Mouse (Mus musculus) kidney, postnatal 25 days (tissue): ENCODE measurements around the gene Sh3rf3.
"Not testable (repeated sequence)": the region's sequence is repeated elsewhere in the genome, so short reads cannot be mapped to it uniquely, and the experiment has no call there.

Experiments
- DNase-seq, 2 experiments: peaks; one replicate each; pipeline ENCODE4 v3.0.0; 2021; ENCODE audit warnings: mixed read lengths in 2 of 2

Sh3rf3 gene

DNA sequence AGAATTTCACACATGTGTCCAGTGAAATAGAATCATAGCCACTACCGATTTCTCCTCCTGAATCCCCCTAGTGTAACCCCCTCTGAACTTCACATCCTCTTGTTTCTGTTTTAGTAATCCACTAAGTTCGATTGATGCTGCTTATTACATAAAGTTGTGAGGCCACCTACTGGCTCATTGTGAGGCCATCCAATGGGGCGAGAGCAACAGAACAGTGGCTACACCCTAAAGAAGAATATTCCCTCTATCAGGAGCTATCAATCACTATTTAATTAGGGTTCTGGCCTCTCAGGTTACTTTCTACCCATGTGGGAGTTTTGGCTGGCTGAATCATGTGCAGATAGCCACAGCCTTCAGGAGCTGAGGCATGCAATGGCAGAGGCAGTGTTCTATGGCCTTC is 182.0 kb downstream of the Sh3rf3 start:
- no peak for DNase-seq

DNA sequence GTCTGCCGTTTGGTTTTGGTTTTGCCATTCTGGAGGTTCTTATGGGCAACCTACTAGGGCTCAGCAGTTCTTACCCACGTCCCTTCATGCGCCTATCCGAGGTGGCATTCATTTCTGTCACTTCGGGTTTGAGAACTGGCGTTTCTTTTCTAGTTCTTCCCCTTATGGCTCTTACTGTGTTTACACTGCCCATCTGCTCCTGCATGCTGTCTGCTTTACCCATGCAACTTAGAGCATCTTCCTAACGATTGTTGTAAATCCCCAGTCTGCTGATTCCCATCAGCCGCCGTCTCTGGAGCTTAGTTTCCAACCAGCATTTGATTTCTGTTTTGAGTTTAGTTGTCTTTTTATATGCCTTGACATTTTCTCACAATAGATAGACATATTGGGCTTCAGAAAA is 189.2 kb downstream of the Sh3rf3 start:
- no peak for DNase-seq

DNA sequence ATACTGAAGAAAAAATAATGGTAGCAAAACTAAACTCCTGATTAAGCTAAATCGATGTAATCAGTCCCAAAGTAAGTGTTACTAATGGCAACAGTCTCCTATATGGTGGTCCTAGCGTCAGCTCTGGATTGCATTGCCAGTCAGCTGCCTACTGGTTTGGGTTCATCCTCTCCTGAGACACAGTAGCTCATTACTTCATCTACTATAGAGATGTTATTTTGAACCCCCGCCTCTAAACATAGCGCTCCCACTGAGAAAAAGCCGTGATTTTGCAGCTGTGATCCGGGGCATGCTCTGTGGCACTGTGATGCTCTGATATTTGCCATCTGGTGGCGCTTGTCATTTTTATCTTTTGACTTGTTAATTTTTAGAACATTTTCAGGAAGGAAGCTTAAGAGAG is 198.3 kb downstream of the Sh3rf3 start:
- no peak for DNase-seq

DNA sequence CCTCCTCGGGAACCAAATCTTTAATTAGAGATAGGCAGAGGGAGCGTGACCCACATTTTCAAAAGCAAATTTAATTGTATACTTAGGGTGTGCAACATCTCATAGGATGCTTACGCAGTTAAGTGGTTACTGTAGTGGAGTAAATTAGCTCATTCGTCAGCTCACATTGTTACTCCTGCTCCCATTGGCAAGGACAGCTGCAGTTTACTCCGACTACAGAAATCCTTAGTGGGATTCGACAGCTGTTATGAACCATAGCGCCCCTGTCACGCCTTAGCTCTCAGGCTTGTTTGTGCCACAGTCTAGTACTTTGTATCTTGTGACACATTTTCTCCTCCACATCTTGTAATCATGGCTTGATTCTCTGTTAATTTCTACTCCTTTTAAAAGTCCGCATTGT is 200.5 kb downstream of the Sh3rf3 start:
- DNase-seq = no peak

DNA sequence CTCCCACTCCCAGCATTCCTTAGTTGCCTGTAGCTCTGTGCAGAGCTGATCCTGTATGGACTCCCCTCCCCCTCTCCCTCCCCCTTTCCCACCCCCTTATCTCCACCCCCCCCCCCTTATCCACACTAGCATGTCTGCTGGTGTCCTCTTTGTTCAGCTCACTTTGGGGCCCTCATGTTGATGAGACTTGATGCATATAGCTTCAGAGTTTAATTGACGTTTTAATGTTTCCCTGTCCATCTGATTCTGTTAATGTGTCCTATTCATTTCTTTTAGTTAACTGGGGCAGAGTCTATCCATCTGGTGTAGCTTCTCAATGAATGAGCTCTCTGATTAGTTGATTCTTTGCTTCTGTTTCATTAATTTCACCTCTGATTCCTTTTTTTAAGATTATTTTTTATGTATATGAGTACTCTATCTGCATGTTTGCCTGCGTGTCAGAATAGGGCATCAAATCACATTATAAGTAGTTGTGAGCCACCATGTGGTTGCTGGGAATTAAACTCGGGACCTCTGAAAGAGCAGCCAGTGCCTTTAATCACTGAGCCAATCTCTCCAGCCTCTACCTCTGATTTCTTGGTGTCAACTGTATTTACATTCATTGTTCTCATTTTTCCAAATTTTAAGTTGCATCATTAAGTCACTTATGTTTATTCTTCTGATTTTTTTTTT is 206.3 kb downstream of the Sh3rf3 start:
- DNase-seq = no peak

DNA sequence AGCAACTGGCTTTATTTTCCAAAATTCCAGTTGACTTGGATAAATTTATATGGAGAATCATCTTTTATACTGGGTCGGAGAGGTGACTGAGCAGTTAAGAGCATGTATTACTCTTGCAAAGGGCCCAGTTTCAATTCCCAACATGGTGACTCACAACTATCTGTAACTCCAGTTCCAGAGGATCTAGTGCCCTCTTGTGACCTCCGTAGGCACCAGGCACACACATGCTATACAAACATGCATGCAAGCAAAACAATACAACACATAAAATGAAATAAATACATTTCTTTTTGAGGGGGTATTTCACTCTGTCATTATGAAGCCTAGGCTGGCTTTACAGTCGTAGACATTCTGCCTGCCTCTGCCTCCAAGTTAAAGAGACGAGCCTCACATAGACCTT is 237.3 kb downstream of the Sh3rf3 start:
- DNase-seq = no peak

GRCm38 (mm10) chr10:59056294-59056693 is 243.1 kb downstream of the Sh3rf3 start:
- no peak for DNase-seq

GRCm38 (mm10) chr10:59066804-59067203 is 253.6 kb downstream of the Sh3rf3 start:
- DNase-seq = no peak

DNA sequence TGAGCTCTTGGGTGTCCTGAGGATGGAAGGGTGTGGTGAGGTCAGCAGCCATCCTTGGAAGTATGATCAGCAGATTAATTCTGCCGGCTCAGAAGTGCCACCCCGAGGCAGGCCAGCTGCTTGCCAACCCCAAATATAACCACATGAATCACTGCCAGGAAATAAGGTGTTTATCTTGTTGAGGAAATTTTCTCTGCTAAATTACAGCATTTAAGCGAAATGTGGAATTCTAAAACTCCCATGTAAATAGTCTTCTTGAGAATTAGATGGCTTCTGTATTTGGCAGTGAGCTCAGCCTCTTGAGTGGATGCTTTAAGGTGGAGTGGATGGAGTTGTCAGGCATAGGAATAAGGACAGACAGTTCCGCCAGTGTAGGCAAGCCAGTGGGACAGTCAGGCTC is 259.7 kb downstream of the Sh3rf3 start:
- no peak for DNase-seq

- no peak for DNase-seq
Measured at GRCm38 (mm10) chr10:59076681-59077080, 263.5 kb downstream of the Sh3rf3 start.

DNA sequence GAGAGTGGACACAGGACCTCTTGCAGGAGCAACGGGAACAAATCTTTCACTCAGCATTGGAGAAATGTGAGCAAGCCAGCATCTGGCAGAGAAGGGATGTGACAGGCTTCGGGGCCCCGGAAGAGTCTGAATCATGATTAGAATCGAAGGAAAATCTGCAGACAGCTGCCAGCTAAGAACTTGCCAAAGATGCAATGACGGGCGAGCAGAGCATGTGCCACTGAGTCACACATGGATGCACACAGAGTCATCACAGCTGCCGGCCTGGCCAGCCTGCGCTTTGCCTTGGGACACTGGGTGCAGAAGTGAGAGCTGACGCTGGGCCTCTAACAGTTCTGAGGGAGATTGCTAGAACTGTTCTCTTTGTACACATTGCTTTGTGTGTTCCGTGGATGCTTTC is 264.8 kb downstream of the Sh3rf3 start:
- no peak for DNase-seq

GRCm38 (mm10) chr10:59085604-59086003 is 272.4 kb downstream of the Sh3rf3 start:
- DNase-seq = no peak

DNA sequence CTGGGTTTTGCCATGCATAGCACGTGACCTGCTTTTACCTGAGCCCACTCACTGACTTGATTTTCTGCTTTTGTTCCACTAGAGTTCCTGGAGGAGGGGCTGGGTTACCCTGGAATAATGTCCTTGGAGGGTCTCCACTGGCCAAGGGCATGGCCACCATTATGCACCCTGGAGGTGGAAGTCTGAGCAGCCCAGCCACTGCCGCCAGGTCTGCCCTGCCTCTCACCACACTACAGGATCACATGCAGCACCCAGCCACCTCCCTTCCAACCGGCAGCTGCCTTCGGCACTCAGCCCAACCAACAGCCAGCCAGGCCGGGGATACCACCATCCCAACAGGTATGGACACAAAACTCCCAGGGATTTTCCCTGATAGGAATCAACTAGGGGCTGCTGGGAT is 273.4 kb downstream of the Sh3rf3 start:
- no peak for DNase-seq

DNA sequence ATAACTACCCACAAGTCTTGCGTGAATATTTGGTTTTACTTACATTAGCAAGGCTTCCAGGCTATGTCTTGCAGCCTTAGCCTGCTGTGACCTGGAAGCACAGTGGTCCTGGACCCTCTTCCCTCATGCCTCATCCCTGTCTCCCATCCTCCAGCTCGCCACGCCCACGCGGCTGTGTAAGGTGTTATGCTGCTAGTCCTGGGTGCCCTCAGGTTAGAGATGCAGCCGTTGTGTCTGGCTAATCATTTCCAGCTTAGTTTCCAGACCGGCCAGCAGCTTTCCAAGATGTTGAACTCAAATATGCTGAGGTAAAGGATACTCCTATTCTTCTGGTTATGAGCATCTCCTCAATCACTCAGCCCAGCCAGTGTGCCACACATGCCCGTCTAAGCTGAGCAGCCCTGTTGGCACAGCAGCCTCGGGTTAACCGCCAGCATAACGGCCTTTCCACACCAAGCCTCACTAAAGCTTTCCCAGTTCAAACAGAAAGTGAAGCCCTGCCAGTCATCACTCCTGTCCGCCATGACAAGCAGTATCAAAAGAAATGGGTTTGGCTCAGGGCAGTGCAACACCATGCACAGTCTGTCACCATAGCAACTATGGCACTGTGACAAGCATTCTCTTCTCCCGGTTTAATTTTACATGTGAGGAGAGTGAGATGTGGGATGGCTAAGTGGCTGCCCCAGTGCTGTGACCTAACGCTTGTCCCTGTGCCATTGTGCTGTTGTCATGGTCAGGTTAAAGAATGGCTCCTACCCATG is 276.9 kb downstream of the Sh3rf3 start:
- DNase-seq = peak; percentile 33 to 61

DNA sequence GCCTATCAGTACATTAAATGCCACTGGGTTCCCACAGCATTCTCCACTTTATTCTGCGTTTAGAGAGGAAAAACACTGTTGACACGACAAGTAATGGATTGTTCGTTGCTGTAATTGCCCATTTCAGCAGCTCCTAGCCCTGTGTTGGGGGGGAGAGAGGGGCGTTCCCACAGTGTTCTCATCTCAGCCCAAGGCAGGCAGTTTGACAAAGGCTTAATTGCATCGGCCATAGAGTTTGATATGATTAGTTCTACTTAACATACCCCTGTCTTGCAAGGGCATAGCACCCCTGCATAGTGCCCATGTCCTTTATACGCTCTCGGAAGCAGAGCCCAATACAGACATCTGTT is 277.4 kb downstream of the Sh3rf3 start:
- no peak for DNase-seq

GRCm38 (mm10) chr10:59091556-59091955 is 278.4 kb downstream of the Sh3rf3 start:
- DNase-seq = no peak

- DNase-seq = no peak
Measured at GRCm38 (mm10) chr10:59091988-59092387, 278.8 kb downstream of the Sh3rf3 start.

DNA sequence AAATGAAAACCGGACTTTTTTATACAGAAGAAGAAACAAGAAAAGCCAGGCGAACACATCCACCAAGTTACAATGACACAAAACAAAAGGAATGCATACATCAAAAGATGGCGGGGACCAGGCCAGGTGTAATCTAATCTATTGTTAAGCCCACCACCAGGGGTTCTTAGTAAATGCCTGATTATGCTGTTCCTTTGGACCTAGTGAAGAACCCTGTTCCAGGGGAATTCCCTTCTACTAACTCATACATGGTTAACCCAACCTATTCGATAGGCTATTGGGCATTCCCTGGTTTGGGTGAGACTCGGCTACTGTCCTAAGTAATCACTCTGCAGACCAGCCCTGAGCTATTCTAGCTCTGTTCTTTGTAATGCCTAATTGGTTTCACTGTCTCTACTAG is 289.9 kb downstream of the Sh3rf3 start:
- DNase-seq = not testable (repeated sequence)

DNA sequence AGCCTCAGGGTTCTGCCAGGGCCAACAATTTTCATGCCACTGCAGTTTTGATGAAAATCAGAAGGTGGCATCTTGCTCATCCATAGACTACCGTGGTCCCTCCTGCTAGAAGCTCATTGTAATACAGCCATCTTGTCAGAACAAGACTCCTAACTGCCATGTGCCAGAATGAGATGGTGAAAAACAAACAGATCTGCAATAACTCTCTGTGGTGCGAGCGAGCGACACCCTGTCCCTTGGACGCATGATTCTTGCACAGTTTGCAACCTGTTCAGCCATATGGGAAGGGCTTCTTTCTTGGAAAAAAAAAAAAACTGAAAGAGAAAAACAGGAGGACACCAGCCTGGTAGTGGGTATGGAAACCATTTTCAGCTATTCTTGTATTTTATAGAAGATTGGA is 291.5 kb downstream of the Sh3rf3 start:
- no peak for DNase-seq

DNA sequence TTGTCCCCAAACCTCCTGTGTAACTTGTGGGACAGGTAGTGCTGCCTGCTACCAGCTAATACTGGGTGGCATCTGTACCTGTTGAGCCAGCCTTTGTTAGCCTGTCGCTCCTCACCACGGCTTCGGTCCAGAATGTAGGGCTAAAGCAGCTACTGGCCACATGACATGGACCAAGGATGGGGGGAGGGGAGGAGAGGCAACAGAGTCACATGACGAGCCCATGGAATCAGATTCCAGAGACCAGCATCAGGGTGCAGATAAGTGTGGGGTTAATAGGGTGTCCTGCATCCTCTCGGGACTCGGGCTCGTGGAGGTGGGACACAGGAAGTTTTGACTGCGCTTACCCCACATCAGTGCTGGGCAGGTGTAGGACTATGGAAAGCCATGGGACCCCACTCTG is 292.7 kb downstream of the Sh3rf3 start:
- DNase-seq = no peak

- peak; percentile 41 to 52 for DNase-seq
Measured at GRCm38 (mm10) chr10:59106644-59107043, 293.5 kb downstream of the Sh3rf3 start.

GRCm38 (mm10) chr10:59109015-59109414 is 295.9 kb downstream of the Sh3rf3 start:
- peak; percentile 52 to 85 for DNase-seq

DNA sequence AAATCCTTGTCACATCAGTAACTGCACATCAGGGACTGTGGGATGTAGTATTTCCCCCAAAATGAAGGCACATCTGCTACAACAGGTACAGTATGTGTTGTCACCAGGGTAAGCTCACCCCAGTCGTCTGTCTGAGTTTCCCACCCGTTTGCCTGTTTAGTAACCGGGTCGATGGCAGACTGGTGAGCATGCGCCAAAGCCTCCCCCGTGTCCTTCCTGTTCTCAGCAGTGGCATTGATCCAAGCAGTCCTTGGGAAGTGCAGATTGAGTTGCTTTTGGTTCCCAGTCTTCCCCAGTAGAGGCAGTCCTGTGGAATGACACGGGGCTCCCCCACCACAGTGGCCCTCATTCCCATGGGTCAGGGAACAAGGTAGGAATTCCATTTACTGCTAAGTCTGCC is 297.2 kb downstream of the Sh3rf3 start:
- no peak for DNase-seq

GRCm38 (mm10) chr10:59112755-59113154 is 299.6 kb downstream of the Sh3rf3 start:
- DNase-seq = no peak

- no peak for DNase-seq
Measured at GRCm38 (mm10) chr10:59113386-59113785, 300.2 kb downstream of the Sh3rf3 start.
